Mouse (Mus musculus) E14TG2a.4 (cell line): ENCODE results near the gene Olfr1046.

Experiments used
- CTCF ChIP-seq: conservative IDR thresholded peaks from 2 replicates; pipeline ENCODE4 v1.5.1; 2014; ENCODE audit warnings: low read length
- NANOG ChIP-seq: IDR thresholded peaks from 2 replicates; pipeline ENCODE4 v1.6.1; 2014; ENCODE audit warnings: borderline replicate concordance, low read length, mixed read lengths
- POU5F1 ChIP-seq: IDR thresholded peaks from 2 replicates; pipeline ENCODE4 v1.6.1; 2014; ENCODE audit warnings: low read length, borderline replicate concordance

- TF ChIP-seq CTCF (no peak), POU5F1 (no peak), NANOG (no peak)
These were observed at the start of gene Olfr1046 for GRCm38 (mm10) chr2:86219214-86219613.
